Mouse (Mus musculus): ENCODE results near the gene Elf5. TPM values are rescaled to one million over a fixed set of nuclear protein-coding genes. Genes with fewer than 3 reads are reported as not detected.
A peak's percentile ranks its signal among the peaks of the same experiment; 100 is the strongest.

The Elf5 gene
- total and polyA plus RNA-seq, 2 experiments, result not detected

- Histone ChIP-seq H3K79me2 (ENCODE audit: control insufficient read depth, insufficient read depth, low read length) (no peaks in the 10 kb centered on the region), H3K4me1 (ENCODE audit: control insufficient read depth, insufficient read depth, low read length) (no peaks in the 10 kb centered on the region), H3K9ac (ENCODE audit: low read depth, low read length) (no peak overlapping the region), H3K4me3 (ENCODE audit: insufficient read depth, low read depth, low read length) (no peak overlapping the region), H3K27me3 (ENCODE audit: control insufficient read depth, insufficient read depth, low read length) (no peaks in the 10 kb centered on the region), H3K36me3 (ENCODE audit: control insufficient read depth, insufficient read depth, low read length) (no peaks in the 10 kb centered on the region), H3K27ac (replicated peaks; ENCODE audit: insufficient read depth, low read depth, low read length) (no peak overlapping the region)
- TF ChIP-seq CTCF (IDR thresholded peaks at IDR 0.05; ENCODE audit: low read depth, low read length), result no peak
- TF ChIP-seq POLR2A (IDR thresholded peaks at IDR 0.05; ENCODE audit: extremely low read depth, insufficient read depth, low read length), result no peak
- WGBS, result 84% methylated on average over 11 of the region's 11 CpGs
- DNase-seq (ENCODE audit: extremely low read depth, low read depth, low spot score), result no peak
Measured at GRCm38 (mm10) chr2:103439071-103439622, 27.7 kb downstream of the Elf5 start.

DNA sequence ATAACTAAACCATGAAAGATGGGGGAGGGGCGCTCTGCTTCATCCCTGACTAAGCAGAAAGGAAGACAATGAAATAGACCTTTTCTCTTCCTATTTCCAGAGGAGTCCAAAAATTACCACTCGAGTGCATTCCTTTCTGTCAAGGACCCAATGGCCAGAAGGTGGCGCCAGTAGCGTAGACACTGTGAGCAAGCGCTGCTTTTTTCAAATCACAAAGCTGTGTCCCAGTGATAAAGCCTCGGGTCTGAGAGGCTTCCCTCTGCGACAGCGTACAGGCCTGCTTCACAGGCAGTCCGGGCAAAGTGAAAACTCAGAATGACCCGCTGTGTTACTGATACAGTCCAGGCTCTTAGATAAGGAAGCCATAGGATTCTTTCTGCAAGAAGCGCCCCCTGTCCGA lies 28.2 kb downstream of the Elf5 start:
- no peak overlapping the region for H3K4me3 ChIP-seq (ENCODE audit: insufficient read depth, low read depth, low read length)
- H3K4me1 ChIP-seq (ENCODE audit: control insufficient read depth, insufficient read depth, low read length), result no peaks in the 10 kb centered on the region
- H3K9ac ChIP-seq (ENCODE audit: low read depth, low read length), result no peak overlapping the region
- peak; percentile 62 for DNase-seq (ENCODE audit: extremely low read depth, low read depth, low spot score)
- TF ChIP-seq POLR2A (IDR thresholded peaks at IDR 0.05; ENCODE audit: extremely low read depth, insufficient read depth, low read length) (no peak), CTCF (IDR thresholded peaks at IDR 0.05; ENCODE audit: low read depth, low read length) (peak; percentile 79)
- H3K36me3 ChIP-seq (ENCODE audit: control insufficient read depth, insufficient read depth, low read length), result no peaks in the 10 kb centered on the region
- H3K79me2 ChIP-seq (ENCODE audit: control insufficient read depth, insufficient read depth, low read length), result no peaks in the 10 kb centered on the region
- 13% methylated on average over 12 of the region's 12 CpGs for WGBS
- H3K27me3 ChIP-seq (ENCODE audit: control insufficient read depth, insufficient read depth, low read length), result no peaks in the 10 kb centered on the region
- H3K27ac ChIP-seq (replicated peaks; ENCODE audit: insufficient read depth, low read depth, low read length), result no peak overlapping the region

DNA sequence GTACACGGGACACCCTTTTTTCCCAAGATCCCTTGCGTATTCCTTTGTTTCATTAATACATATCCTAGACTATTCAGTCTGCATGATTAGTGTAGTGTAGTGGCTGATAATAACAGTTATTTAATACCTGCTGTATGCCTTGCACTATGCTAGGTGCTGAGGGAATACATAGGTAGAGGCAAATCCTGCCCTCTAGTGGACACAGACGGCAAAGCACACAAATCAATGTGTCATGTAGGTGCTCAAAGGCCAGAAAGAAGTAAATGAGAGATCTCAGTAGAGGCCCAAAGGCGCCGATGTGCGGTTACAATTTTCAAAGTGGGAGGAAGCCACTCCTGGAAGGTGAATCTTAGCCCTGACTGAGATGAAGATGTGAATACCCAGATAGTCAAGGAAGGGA lies 34.3 kb downstream of the Elf5 start:
- no peak overlapping the region for H3K9ac ChIP-seq (ENCODE audit: low read depth, low read length)
- H3K36me3 ChIP-seq (ENCODE audit: control insufficient read depth, insufficient read depth, low read length), result no peaks in the 10 kb centered on the region
- H3K27ac ChIP-seq (replicated peaks; ENCODE audit: insufficient read depth, low read depth, low read length), result no peak overlapping the region
- no peaks in the 10 kb centered on the region for H3K79me2 ChIP-seq (ENCODE audit: control insufficient read depth, insufficient read depth, low read length)
- 54% methylated on average over 6 of the region's 6 CpGs for WGBS
- DNase-seq (ENCODE audit: extremely low read depth, low read depth, low spot score), result peak; percentile 68
- no peak overlapping the region for H3K4me3 ChIP-seq (ENCODE audit: insufficient read depth, low read depth, low read length)
- H3K27me3 ChIP-seq (ENCODE audit: control insufficient read depth, insufficient read depth, low read length), result no peaks in the 10 kb centered on the region
- H3K4me1 ChIP-seq (ENCODE audit: control insufficient read depth, insufficient read depth, low read length), result no peaks in the 10 kb centered on the region
- TF ChIP-seq CTCF (IDR thresholded peaks at IDR 0.05; ENCODE audit: low read depth, low read length), result peak; percentile 47; the same call in 1 of the 2 replicates
- no peak for TF ChIP-seq POLR2A (IDR thresholded peaks at IDR 0.05; ENCODE audit: extremely low read depth, insufficient read depth, low read length)

GRCm38 (mm10) chr2:103446326-103446725 lies 34.8 kb downstream of the Elf5 start:
- no peak for DNase-seq (ENCODE audit: extremely low read depth, low read depth, low spot score)
- Histone ChIP-seq H3K4me1 (ENCODE audit: control insufficient read depth, insufficient read depth, low read length) (no peaks in the 10 kb centered on the region), H3K79me2 (ENCODE audit: control insufficient read depth, insufficient read depth, low read length) (no peaks in the 10 kb centered on the region), H3K36me3 (ENCODE audit: control insufficient read depth, insufficient read depth, low read length) (no peaks in the 10 kb centered on the region), H3K27ac (replicated peaks; ENCODE audit: insufficient read depth, low read depth, low read length) (no peak overlapping the region), H3K27me3 (ENCODE audit: control insufficient read depth, insufficient read depth, low read length) (no peaks in the 10 kb centered on the region), H3K4me3 (ENCODE audit: insufficient read depth, low read depth, low read length) (no peak overlapping the region), H3K9ac (ENCODE audit: low read depth, low read length) (no peak overlapping the region)
- WGBS, result 87% methylated on average over 6 of the region's 6 CpGs
- TF ChIP-seq CTCF (IDR thresholded peaks at IDR 0.05; ENCODE audit: low read depth, low read length), result no peak
- TF ChIP-seq POLR2A (IDR thresholded peaks at IDR 0.05; ENCODE audit: extremely low read depth, insufficient read depth, low read length), result no peak

- TF ChIP-seq CTCF (IDR thresholded peaks at IDR 0.05; ENCODE audit: low read depth, low read length) (no peak), POLR2A (IDR thresholded peaks at IDR 0.05; ENCODE audit: extremely low read depth, insufficient read depth, low read length) (no peak)
- no peaks in the 10 kb centered on the region for H3K27me3 ChIP-seq (ENCODE audit: control insufficient read depth, insufficient read depth, low read length)
- H3K36me3 ChIP-seq (ENCODE audit: control insufficient read depth, insufficient read depth, low read length), result peaks cover 19% of the 10 kb centered on the region
- peak; percentile 9 for DNase-seq (ENCODE audit: extremely low read depth, low read depth, low spot score)
- no peak overlapping the region for H3K9ac ChIP-seq (ENCODE audit: low read depth, low read length)
- 57% methylated on average over 14 of the region's 14 CpGs for WGBS
- peaks cover 5% of the 10 kb centered on the region; the same call in 1 of the 2 replicates for H3K4me1 ChIP-seq (ENCODE audit: control insufficient read depth, insufficient read depth, low read length)
- no peak overlapping the region for H3K4me3 ChIP-seq (ENCODE audit: insufficient read depth, low read depth, low read length)
- H3K27ac ChIP-seq (replicated peaks; ENCODE audit: insufficient read depth, low read depth, low read length), result no peak overlapping the region
- H3K79me2 ChIP-seq (ENCODE audit: control insufficient read depth, insufficient read depth, low read length), result no peaks in the 10 kb centered on the region
Measured at GRCm38 (mm10) chr2:103448947-103449560, 37.6 kb downstream of the Elf5 start.

DNA sequence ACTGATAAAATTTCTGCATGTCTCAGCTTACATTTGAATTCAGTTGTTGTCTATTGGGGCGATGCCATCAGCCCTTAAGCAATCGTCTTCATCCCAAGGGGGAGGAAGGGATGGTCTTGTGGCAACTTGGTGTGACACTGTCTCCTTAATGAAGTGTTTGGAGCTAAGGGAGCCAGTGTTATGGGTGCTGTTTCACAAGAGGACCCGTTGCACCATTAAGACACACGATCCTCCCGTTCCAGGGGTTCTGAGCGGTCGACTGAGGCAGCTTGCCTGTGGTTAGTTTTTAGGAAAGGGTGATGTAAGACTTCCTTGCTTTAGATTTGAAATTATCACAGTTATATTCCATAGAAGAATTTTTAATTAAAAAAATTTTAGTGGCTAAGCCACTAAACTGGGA lies 38.3 kb downstream of the Elf5 start:
- no peak overlapping the region for H3K27ac ChIP-seq (replicated peaks; ENCODE audit: insufficient read depth, low read depth, low read length)
- no peaks in the 10 kb centered on the region for H3K79me2 ChIP-seq (ENCODE audit: control insufficient read depth, insufficient read depth, low read length)
- 31% methylated on average over 7 of the region's 7 CpGs for WGBS
- no peak overlapping the region for H3K9ac ChIP-seq (ENCODE audit: low read depth, low read length)
- H3K4me3 ChIP-seq (ENCODE audit: insufficient read depth, low read depth, low read length), result no peak overlapping the region
- no peaks in the 10 kb centered on the region for H3K27me3 ChIP-seq (ENCODE audit: control insufficient read depth, insufficient read depth, low read length)
- H3K36me3 ChIP-seq (ENCODE audit: control insufficient read depth, insufficient read depth, low read length), result peaks cover 26% of the 10 kb centered on the region
- peak; percentile 55 for DNase-seq (ENCODE audit: extremely low read depth, low read depth, low spot score)
- TF ChIP-seq POLR2A (IDR thresholded peaks at IDR 0.05; ENCODE audit: extremely low read depth, insufficient read depth, low read length), result no peak
- no peak for TF ChIP-seq CTCF (IDR thresholded peaks at IDR 0.05; ENCODE audit: low read depth, low read length)
- peaks cover 5% of the 10 kb centered on the region; the same call in 1 of the 2 replicates for H3K4me1 ChIP-seq (ENCODE audit: control insufficient read depth, insufficient read depth, low read length)

Measured in liver, adult 2 months (tissue).